Mouse (Mus musculus) large intestine, adult 2 months (tissue): ENCODE measurements around the gene Aqp1. TPM values are rescaled to one million over a fixed set of nuclear protein-coding genes. Genes with fewer than 3 reads are reported as not detected.

ENCODE experiments used
- DNase-seq: peaks from one replicate; pipeline ENCODE4 v3.0.0-alpha.2; 2012; ENCODE audit warnings: low read depth, low spot score
- WGBS: fragments of 180-500 bp; shearing (Covaris S2); methylation state at CpG from one replicate; pipeline ENCODE4 v1.1.7; 2018; 5-methylcytosine and 5-hydroxymethylcytosine counted together
- polyA plus RNA-seq: library from polyadenylated mRNA; depleted of rRNA; stranded (reverse); fragments of >200 nt; gene quantifications from 2 replicates; pipeline ENCODE4 v1.2.3, GENCODE M21; 2012; rRNA removed

Aqp1 gene
- polyA plus RNA-seq, 1 experiment: 168 TPM

DNA sequence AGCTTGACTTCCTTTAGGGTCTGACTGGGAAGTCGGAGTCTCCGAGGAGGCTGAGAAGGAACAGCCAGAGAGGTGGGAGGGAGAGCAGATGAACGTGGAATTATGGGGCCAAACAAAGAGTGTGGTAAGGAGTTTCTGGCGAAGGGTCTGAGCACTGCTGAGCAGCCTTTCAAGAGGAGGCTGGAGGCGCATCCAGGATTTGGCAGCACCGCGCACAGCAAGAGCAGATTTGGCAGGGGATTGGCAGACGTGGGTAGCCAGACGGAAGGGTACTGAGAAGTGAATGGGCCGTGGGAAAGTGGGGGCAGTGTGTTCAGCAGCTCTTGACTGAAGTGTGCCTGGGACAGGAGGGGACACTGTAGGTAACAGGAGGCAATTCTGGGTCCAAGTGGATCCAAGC lies 58.6 kb downstream of the Aqp1 start:
- WGBS: 80% methylated on average over 10 of the region's 10 CpGs
- no peak for DNase-seq

- DNase-seq: no peak
- WGBS: 35% methylated on average over 3 of the region's 3 CpGs
Observed at GRCm38 (mm10) chr6:55396176-55396575, 59.9 kb downstream of the Aqp1 start.

GRCm38 (mm10) chr6:55396622-55397041 lies 60.4 kb downstream of the Aqp1 start:
- DNase-seq: no peak
- 55% methylated on average over 11 of the region's 11 CpGs for WGBS

Other genes with a start within 250 kb of the Aqp1 start
- gene Crhr2, start 203.4 kb upstream of the Aqp1 start, polyA plus RNA-seq: 0.48 and 0.81 TPM in 2 replicates
- gene Inmt, start 161.4 kb upstream of the Aqp1 start, polyA plus RNA-seq: 0.14 and 0.34 TPM in 2 replicates
- gene Mindy4, start 133.0 kb upstream of the Aqp1 start, polyA plus RNA-seq: 1.7 and 2.7 TPM in 2 replicates
- 0.19 and 0.33 TPM in 2 replicates for gene Ghrhr, start 39.9 kb downstream of the Aqp1 start, polyA plus RNA-seq
- gene Adcyap1r1, start 115.5 kb downstream of the Aqp1 start, polyA plus RNA-seq: 2.2 and 2.7 TPM in 2 replicates